Mouse (Mus musculus): ENCODE results near the gene Gtf2ird2.

Gtf2ird2 gene

DNA sequence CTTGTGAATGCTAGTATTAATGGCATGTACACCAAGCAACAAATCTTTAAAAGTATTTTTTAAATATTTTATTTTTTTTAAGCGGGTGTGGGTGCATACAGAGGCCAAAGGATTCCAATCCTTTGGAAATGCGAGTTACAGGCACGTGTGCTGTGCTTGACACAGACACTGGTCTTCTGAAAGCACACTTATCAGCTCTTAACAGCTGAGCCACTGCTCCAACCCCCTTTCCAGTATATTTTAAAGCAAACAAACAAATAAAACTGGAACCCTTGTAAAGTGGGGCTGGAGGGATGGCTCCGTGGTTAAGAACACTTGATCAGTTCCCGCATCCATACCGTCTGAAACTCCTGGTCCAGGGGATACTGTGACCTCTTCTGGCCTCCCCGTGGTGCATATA lies 657 bp upstream of the Gtf2ird2 start:
- DNase-seq, result no peak

GRCm38 (mm10) chr5:134186059-134186458 lies 2.2 kb downstream of the Gtf2ird2 start:
- DNase-seq, result no peak

GRCm38 (mm10) chr5:134186961-134187731 lies 3.3 kb downstream of the Gtf2ird2 start:
- DNase-seq, result no peak

- no peak for DNase-seq
Observed at GRCm38 (mm10) chr5:134188571-134188970, 4.8 kb downstream of the Gtf2ird2 start.

GRCm38 (mm10) chr5:134193664-134194063 lies 9.8 kb downstream of the Gtf2ird2 start:
- DNase-seq, result no peak

- no peak for DNase-seq
Observed at GRCm38 (mm10) chr5:134206721-134207120, 22.9 kb downstream of the Gtf2ird2 start.

DNA sequence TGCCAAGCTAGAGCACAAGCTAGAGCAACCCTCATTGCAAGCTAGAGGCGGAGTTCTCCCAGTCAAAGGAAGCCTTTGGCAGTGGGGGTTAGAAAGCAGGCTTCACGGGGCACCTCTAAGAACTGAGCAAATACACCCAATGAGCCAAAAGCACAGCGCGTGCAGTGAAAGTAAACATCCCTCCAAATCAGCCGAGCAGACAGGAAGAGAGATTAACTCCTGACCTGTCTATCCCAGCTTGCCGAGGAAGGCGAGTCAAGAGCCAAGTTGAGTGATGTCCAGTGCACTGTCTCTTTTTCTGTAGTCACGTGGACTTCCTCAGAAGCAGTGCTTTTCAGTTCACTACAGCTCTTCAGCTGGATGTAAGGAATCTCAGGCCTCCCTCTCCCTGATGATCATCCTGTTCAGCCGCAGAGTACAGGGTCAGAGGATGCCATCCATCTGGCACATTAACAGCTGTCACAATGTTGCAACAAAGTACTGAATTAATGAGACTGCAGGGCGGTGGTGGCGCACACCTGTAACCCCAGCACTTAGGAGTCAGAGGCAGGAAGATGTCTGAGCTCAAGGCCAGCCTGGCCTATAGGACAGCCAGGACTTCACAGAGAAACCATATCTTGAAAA lies 26.2 kb downstream of the Gtf2ird2 start:
- no peak for DNase-seq

- no peak for DNase-seq
Observed at GRCm38 (mm10) chr5:134214021-134214806, 30.4 kb downstream of the Gtf2ird2 start.

DNA sequence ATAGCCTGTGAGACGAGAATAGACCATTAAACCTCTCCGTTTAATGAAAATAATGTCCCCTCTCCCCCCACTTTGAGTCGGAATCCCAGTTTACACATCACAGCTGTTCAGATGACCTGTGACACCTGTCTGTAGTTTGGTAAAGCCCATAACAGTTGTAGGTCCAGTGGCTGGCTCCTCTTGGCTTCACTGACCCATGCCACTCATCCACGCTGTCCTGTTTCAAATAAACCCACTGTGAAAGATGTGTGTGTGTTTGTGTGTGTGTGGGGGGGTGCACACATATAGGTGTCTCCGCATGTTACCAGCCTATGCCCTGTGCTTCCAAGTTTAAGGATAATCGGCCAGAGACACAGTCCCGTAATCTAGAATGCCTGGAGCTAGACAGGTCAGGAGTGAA lies 34.1 kb downstream of the Gtf2ird2 start:
- no peak for DNase-seq

DNA sequence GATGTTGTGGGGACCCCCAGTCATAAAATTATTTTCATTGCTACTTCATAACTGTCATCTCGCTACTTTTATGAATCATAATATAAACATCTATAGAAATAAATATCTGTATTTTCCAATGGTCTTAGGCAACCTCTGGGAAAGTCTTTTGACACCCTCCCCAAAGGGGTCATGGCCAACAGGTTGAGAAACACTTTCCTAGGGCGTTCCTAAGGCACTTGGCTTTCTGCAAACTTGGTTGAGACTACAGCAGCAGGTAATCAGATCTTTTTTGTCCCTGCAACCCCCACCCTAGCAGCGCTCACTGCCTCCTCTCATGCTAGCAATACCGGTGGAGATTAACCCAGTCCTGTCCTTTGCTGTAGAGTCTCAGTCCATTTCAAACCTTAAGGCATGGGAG lies 37.5 kb downstream of the Gtf2ird2 start:
- no peak for DNase-seq

GRCm38 (mm10) chr5:134221708-134222150 lies 37.9 kb downstream of the Gtf2ird2 start:
- no peak for DNase-seq

GRCm38 (mm10) chr5:134225110-134225901 lies 41.5 kb downstream of the Gtf2ird2 start:
- no peak for DNase-seq

- no peak for DNase-seq
Observed at GRCm38 (mm10) chr5:134226946-134227345, 43.1 kb downstream of the Gtf2ird2 start.

- DNase-seq, result no peak
Observed at GRCm38 (mm10) chr5:134227574-134228248, 43.9 kb downstream of the Gtf2ird2 start.

DNA sequence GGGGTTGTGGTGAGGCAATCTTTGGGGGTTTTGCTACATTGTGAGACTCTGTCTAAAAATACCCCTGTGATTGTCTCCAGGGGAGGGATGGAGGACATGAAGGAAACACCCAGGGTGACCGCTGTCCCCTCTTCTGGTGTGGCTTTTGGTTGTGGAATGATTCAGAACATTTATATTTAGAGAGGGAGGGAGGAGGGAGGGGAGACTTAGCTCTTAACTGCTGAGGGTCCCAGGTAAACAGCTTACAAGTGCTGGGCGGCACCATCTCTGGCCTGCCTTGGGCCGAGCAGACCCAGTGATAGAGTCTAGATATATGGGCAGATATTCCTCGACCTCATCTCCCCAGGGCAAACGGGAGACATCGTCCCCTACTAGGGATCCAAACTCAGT lies 44.4 kb downstream of the Gtf2ird2 start:
- no peak for DNase-seq

GRCm38 (mm10) chr5:134229391-134229790 lies 45.6 kb downstream of the Gtf2ird2 start, which contains the start of gene Ncf1:
Gene Ncf1, minus strand, starts transcription at chr5:134229625.
- no peak for DNase-seq

DNA sequence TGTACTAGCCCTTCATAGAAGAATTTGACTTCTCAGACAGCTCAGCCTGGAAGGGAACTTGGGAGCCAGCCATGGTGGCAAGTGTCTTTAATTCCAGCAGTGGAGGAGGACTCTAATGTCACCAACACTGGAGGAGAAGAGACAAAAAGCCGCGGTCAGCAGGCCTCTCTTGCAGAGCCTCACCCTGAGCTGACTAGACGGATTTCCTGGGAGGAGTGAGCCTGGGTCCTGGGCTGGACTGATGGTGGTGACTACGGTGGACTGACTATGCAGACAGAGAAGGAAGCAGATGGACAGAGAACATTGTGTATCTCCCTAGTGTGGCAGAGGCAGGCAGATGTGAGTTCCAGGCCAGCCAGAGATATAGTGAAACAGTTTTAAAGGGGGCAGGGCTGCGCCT lies 47.6 kb downstream of the Gtf2ird2 start:
- DNase-seq, result no peak

GRCm38 (mm10) chr5:134232111-134232510 lies 48.3 kb downstream of the Gtf2ird2 start:
- DNase-seq, result no peak

DNA sequence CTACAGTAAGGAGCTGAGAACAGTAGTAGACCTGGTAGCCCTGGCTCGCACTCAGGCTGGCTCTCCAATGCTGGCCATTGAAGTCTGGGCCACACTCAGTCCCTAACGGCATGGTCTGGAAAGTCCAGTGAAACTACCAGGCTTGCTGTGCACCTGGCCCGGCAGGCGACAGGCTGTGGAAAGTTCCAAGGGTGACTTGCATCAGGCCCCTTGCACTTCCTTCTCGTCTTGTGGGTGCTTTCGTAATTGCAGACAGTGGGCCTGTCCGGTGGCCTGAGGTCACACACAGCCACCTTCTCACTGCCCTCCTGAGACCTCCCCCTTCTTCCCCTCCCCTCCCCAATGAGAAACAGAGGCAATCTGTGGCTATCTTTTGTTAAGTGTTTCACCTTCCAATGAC lies 48.7 kb downstream of the Gtf2ird2 start:
- no peak for DNase-seq

DNA sequence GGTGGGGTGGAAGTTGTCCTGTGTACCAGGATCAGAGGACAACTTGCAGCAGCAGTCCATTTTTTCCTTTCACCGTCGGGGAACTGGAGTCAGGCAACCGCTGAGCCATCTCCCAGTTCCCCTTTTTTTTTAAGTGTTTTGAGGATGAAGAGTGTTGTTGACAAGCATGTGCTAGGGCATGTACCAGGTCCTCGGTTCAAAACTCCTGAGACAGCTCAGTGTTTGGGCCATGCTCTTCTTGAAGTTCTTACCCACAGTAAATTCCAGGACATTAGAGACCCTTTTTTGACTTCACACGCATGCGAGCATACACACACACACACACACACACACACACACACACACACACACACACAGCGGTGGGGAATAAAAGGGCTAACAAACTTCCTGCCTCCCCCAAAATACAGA lies 49.4 kb downstream of the Gtf2ird2 start:
- DNase-seq, result no peak

DNA sequence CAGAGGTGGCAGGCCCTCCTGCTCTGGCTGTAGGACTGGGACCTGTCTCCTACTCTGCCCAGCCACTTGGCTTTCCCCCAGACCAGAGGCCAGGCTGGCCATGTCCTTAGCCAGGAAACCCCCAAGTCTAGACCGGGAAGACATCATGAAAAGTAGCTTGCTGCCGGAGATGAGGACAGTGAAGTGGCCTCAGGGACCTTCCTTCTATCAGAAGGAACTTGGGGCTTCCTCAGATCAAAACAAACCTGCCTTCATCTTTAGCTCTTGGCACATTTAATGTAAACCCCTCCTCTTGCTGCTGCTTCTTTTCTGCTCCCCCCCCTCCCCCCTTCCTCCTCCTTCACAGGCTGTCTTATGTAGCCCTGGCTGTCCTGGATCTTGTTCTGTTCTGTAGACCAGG lies 50.4 kb downstream of the Gtf2ird2 start:
- DNase-seq, result no peak

DNA sequence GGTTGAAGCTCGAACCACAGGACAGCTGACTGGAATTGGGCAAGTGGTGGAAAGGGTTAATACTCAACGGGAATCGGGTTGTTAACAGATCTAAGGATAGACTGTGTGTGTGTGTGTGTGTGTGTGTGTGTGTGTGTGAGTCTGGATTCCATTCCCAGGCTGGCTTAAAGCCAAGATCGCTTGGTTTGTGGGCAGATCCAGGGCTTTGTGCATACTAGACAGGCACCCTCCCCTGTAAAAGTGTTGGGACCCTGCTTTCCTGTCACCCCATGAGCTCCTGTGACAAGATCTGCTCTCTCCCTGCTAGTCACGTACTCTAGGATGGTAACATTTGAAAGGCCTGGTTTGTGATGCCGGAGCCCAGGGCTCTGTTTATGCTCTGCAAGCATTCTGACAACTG lies 51.3 kb downstream of the Gtf2ird2 start:
- no peak for DNase-seq

Data from cerebellum, adult 11 months (tissue).